Mouse (Mus musculus) ES-Bruce4 (cell line): ENCODE data around the gene Mog.

Experiments used
- CTCF ChIP-seq: IDR thresholded peaks from one replicate; pipeline ENCODE4 v1.8.1; 2011; ENCODE audit warnings: low read depth, low read length
- POLR2A ChIP-seq: IDR thresholded peaks from one replicate; pipeline ENCODE4 v1.8.1; 2011; ENCODE audit warnings: low read length; ENCODE audit not compliant: insufficient read depth

GRCm38 (mm10) chr17:37044651-37045244, 21.6 kb upstream of the Mog start:
- TF ChIP-seq CTCF (no peak), POLR2A (no peak)
